Mouse (Mus musculus): ENCODE measurements around the gene Timp4.

DNA sequence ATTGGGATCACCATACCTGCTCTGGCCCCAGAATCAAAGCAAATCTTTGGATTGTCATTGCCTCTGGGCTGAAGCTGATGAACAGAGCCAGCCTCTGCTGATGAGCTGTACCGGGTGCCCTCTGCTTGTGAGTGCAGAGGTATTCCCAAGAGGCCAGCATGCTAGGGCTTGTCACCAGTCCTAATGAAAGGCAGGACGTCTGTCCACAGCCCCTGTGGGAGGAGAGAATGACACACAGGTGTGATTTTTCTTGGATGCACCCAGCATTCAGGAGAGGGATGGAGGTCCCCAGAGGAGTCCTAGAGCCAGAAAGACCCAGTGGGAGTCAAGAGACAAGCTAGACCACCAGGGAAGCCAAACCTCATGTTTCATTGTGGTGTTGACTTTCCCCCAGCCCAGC lies 27.6 kb upstream of the Timp4 start:
- TF ChIP-seq CTCF (IDR thresholded peaks at IDR 0.05; ENCODE audit: extremely low read depth, insufficient read depth, insufficient read length, insufficient replicate concordance) (no peak), POLR2A (IDR thresholded peaks at IDR 0.05; ENCODE audit: low read depth, low read length) (no peak)

All from spleen, adult 2 months (tissue).